Mouse (Mus musculus) forebrain, postnatal 0 days (tissue): ENCODE measurements around the gene Olfr606. TPM values are rescaled to one million over a fixed set of nuclear protein-coding genes. Genes with fewer than 3 reads are reported as not detected.

ENCODE experiments used
- ATAC-seq: fragments of 200-750 bp; cut with Nextera tagmentation; 2 replicates; pipeline ENCODE4 v1.8.0; 2017; ENCODE audit warnings: mild to moderate bottlenecking, moderate library complexity
- DNase-seq: peaks from one replicate; pipeline ENCODE4 v3.0.0-alpha.2; 2015
- H3K27ac ChIP-seq: fragments of 300-500 bp; sonication (generic); 2 replicates; pipeline ENCODE4 v1.5.1; 2014; ENCODE audit warnings: low read depth, mild to moderate bottlenecking, antibody characterized with exemption, low read length, moderate library complexity, mixed read lengths
- H3K27me3 ChIP-seq: fragments of 300-500 bp; sonication (generic); 2 replicates; pipeline ENCODE4 v1.6.1; 2014; ENCODE audit warnings: mild to moderate bottlenecking, low read length, mixed read lengths; ENCODE audit not compliant: insufficient read depth
- H3K36me3 ChIP-seq: fragments of 300-500 bp; sonication (generic); 2 replicates; pipeline ENCODE4 v1.6.1; 2014; ENCODE audit warnings: mild to moderate bottlenecking, moderate library complexity; ENCODE audit not compliant: insufficient read depth
- H3K4me1 ChIP-seq: fragments of 300-500 bp; sonication (generic); 2 replicates; pipeline ENCODE4 v1.6.1; 2014; ENCODE audit warnings: antibody characterized with exemption; ENCODE audit not compliant: insufficient read depth
- H3K4me2 ChIP-seq: fragments of 300-500 bp; sonication (generic); 2 replicates; pipeline ENCODE4 v1.6.1; 2014; ENCODE audit warnings: low read depth, mild to moderate bottlenecking, moderate library complexity
- H3K4me3 ChIP-seq: fragments of 300-500 bp; sonication (generic); 2 replicates; pipeline ENCODE4 v1.5.1; 2014; ENCODE audit warnings: low read depth, low read length, mixed read lengths
- H3K9ac ChIP-seq: fragments of 300-500 bp; sonication (generic); 2 replicates; pipeline ENCODE4 v1.6.1; 2014; ENCODE audit warnings: mild to moderate bottlenecking
- H3K9me3 ChIP-seq: fragments of 300-500 bp; sonication (generic); 2 replicates; pipeline ENCODE4 v1.6.1; 2016; ENCODE audit warnings: low read length
- CTCF ChIP-seq: sonication (generic); IDR thresholded peaks from 2 replicates; pipeline ENCODE4 v1.5.1; 2016; ENCODE audit warnings: antibody characterized with exemption, control low read depth, low read depth
- WGBS: fragments of 180-500 bp; shearing (Covaris S2); extraction: QIAGEN DNeasy Blood & Tissue Kit; methylation state at CpG from one replicate; pipeline ENCODE4 v1.1.7; 2014; 5-methylcytosine and 5-hydroxymethylcytosine counted together
- microRNA-seq, 2 experiments: library from miRNA; unstranded; fragments of <30 nt; microRNA quantifications; one replicate each; pipeline ENCODE4; 2016
- polyA plus RNA-seq: library from polyadenylated mRNA; unstranded; fragments of >200 nt; fragmentation: Nextera tagmentation; extraction: Ambion mirVana; gene quantifications from 2 replicates; pipeline ENCODE4 v1.2.1, GENCODE M21; 2015
- total RNA-seq: library from RNA; depleted of rRNA; stranded (reverse); fragments of >200 nt; gene quantifications from 2 replicates; pipeline ENCODE4 v1.2.3, GENCODE M21; 2014; rRNA removed

The Olfr606 gene
- total and polyA plus RNA-seq, 2 experiments from 2014 or later: not detected

DNA sequence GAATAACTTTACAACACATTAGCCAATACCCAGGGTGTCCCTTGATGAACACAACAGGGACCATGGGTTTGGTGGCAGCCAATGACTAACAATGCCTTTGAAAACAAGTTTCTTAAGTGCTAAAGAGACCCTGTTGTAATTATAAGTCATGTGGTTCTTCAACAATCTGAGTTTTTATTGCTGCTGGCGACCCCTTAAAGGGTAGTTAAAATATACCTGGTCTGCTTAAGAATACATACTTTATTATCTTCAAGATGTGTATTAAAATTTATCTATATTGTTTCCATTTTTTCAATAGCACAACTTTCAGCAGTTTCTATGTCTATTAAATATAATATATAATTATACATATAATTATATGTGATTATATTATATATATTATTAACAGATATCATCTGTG lies 49.1 kb downstream of the Olfr606 start, which contains the start of gene Olfr609:
Gene Olfr609 (minus strand): TSS at position 101 of the 400 bp plus-strand sequence.
- no peaks in the 10 kb centered on the region for H3K4me1 ChIP-seq
- 65% methylated on average over 1 of the region's 1 CpGs for WGBS

More for the DNA sequence above, 49.1 kb downstream of the Olfr606 start, which contains the start of gene Olfr609:
- no peak within 1 kb of the TSS for H3K9ac ChIP-seq
- no peaks in the 10 kb centered on the region for H3K36me3 ChIP-seq
- H3K27ac ChIP-seq: no peak within 1 kb of the TSS
- no peaks in the 10 kb centered on the region for H3K9me3 ChIP-seq
- DNase-seq (no peak), ATAC-seq (no peak)
- H3K4me2 ChIP-seq: no peak within 1 kb of the TSS
- TF ChIP-seq CTCF: no peak
- H3K27me3 ChIP-seq: no peaks in the 10 kb centered on the region
- H3K4me3 ChIP-seq: no peak within 1 kb of the TSS

Small RNA genes lying within 50 kb of the gene (microRNA-seq; reads per million reads assigned to microRNA genes)
- 0 reads per million in 2 experiments for gene Gm25774

Other genes with a start within 250 kb of the Olfr606 start
- not detected in 2 replicates for gene Olfr593, start 237.2 kb upstream of the Olfr606 start, total RNA-seq
- not detected in 2 replicates for gene Olfr593, start 237.2 kb upstream of the Olfr606 start, polyA plus RNA-seq
- gene Olfr594, start 232.1 kb upstream of the Olfr606 start, total RNA-seq: not detected in 2 replicates
- gene Olfr594, start 232.1 kb upstream of the Olfr606 start, polyA plus RNA-seq: not detected in 2 replicates
- gene Usp17ld, start 196.5 kb upstream of the Olfr606 start, total RNA-seq: not detected in 2 replicates
- not detected in 2 replicates for gene Usp17ld, start 196.5 kb upstream of the Olfr606 start, polyA plus RNA-seq
- not detected in 2 replicates for gene Olfr596, start 143.4 kb upstream of the Olfr606 start, total RNA-seq
- gene Olfr596, start 143.4 kb upstream of the Olfr606 start, polyA plus RNA-seq: not detected in 2 replicates
- 0.24 TPM in 1 of 2 replicates, not detected in the other for gene Olfr597, start 132.7 kb upstream of the Olfr606 start, total RNA-seq
- not detected in 2 replicates for gene Olfr597, start 132.7 kb upstream of the Olfr606 start, polyA plus RNA-seq
- gene Olfr598, start 125.5 kb upstream of the Olfr606 start, total RNA-seq: not detected in 2 replicates
- not detected in 2 replicates for gene Olfr598, start 125.5 kb upstream of the Olfr606 start, polyA plus RNA-seq
- gene Olfr599, start 113.1 kb upstream of the Olfr606 start, total RNA-seq: not detected in 2 replicates
- not detected in 2 replicates for gene Olfr599, start 113.1 kb upstream of the Olfr606 start, polyA plus RNA-seq
- gene Olfr600, start 99.4 kb upstream of the Olfr606 start, total RNA-seq: not detected in 2 replicates
- not detected in 2 replicates for gene Olfr600, start 99.4 kb upstream of the Olfr606 start, polyA plus RNA-seq
- not detected in 2 replicates for gene Olfr601, start 86.4 kb upstream of the Olfr606 start, total RNA-seq
- gene Olfr601, start 86.4 kb upstream of the Olfr606 start, polyA plus RNA-seq: not detected in 2 replicates
- not detected in 2 replicates for gene Olfr603, start 62.9 kb upstream of the Olfr606 start, total RNA-seq
- not detected in 2 replicates for gene Olfr603, start 62.9 kb upstream of the Olfr606 start, polyA plus RNA-seq
- gene Usp17lc, start 34.0 kb upstream of the Olfr606 start, total RNA-seq: not detected in 2 replicates
- gene Usp17lc, start 34.0 kb upstream of the Olfr606 start, polyA plus RNA-seq: not detected in 2 replicates
- gene Olfr605, start 3.6 kb upstream of the Olfr606 start, total RNA-seq: not detected in 2 replicates
- not detected in 2 replicates for gene Olfr605, start 3.6 kb upstream of the Olfr606 start, polyA plus RNA-seq
- gene Olfr607, start 15.1 kb downstream of the Olfr606 start, total RNA-seq: not detected in 2 replicates
- gene Olfr607, start 15.1 kb downstream of the Olfr606 start, polyA plus RNA-seq: not detected in 2 replicates
- gene Olfr608, start 20.8 kb downstream of the Olfr606 start, total RNA-seq: not detected in 2 replicates
- gene Olfr608, start 20.8 kb downstream of the Olfr606 start, polyA plus RNA-seq: not detected in 2 replicates
- not detected in 2 replicates for gene Olfr609, start 49.0 kb downstream of the Olfr606 start, total RNA-seq
- not detected in 2 replicates for gene Olfr609, start 49.0 kb downstream of the Olfr606 start, polyA plus RNA-seq
- not detected in 2 replicates for gene Olfr610, start 63.1 kb downstream of the Olfr606 start, total RNA-seq
- not detected in 2 replicates for gene Olfr610, start 63.1 kb downstream of the Olfr606 start, polyA plus RNA-seq
- gene Olfr611, start 71.8 kb downstream of the Olfr606 start, total RNA-seq: not detected in 2 replicates
- gene Olfr611, start 71.8 kb downstream of the Olfr606 start, polyA plus RNA-seq: not detected in 2 replicates
- gene Olfr612, start 93.7 kb downstream of the Olfr606 start, total RNA-seq: not detected in 2 replicates
- not detected in 2 replicates for gene Olfr612, start 93.7 kb downstream of the Olfr606 start, polyA plus RNA-seq
- not detected in 2 replicates for gene Olfr613, start 99.0 kb downstream of the Olfr606 start, total RNA-seq
- gene Olfr613, start 99.0 kb downstream of the Olfr606 start, polyA plus RNA-seq: not detected in 2 replicates
- gene Olfr615, start 107.0 kb downstream of the Olfr606 start, total RNA-seq: not detected in 2 replicates
- not detected in 2 replicates for gene Olfr615, start 107.0 kb downstream of the Olfr606 start, polyA plus RNA-seq
- not detected in 2 replicates for gene Olfr616, start 120.1 kb downstream of the Olfr606 start, total RNA-seq
- not detected in 2 replicates for gene Olfr616, start 120.1 kb downstream of the Olfr606 start, polyA plus RNA-seq
- not detected in 2 replicates for gene Olfr617, start 124.0 kb downstream of the Olfr606 start, total RNA-seq
- not detected in 2 replicates for gene Olfr617, start 124.0 kb downstream of the Olfr606 start, polyA plus RNA-seq
- not detected in 2 replicates for gene Olfr618, start 141.1 kb downstream of the Olfr606 start, total RNA-seq
- gene Olfr618, start 141.1 kb downstream of the Olfr606 start, polyA plus RNA-seq: not detected in 2 replicates
- gene Olfr619, start 151.5 kb downstream of the Olfr606 start, total RNA-seq: not detected in 2 replicates
- not detected in 2 replicates for gene Olfr619, start 151.5 kb downstream of the Olfr606 start, polyA plus RNA-seq
- gene Olfr620, start 163.5 kb downstream of the Olfr606 start, total RNA-seq: not detected in 2 replicates
- gene Olfr620, start 163.5 kb downstream of the Olfr606 start, polyA plus RNA-seq: not detected in 2 replicates
- not detected in 2 replicates for gene Olfr622, start 193.7 kb downstream of the Olfr606 start, total RNA-seq
- not detected in 2 replicates for gene Olfr622, start 193.7 kb downstream of the Olfr606 start, polyA plus RNA-seq
- gene Olfr623, start 214.7 kb downstream of the Olfr606 start, total RNA-seq: not detected in 2 replicates
- gene Olfr623, start 214.7 kb downstream of the Olfr606 start, polyA plus RNA-seq: not detected in 2 replicates
- gene Olfr624, start 222.1 kb downstream of the Olfr606 start, total RNA-seq: not detected in 2 replicates
- not detected in 2 replicates for gene Olfr624, start 222.1 kb downstream of the Olfr606 start, polyA plus RNA-seq
- not detected in 2 replicates for gene Olfr625-ps1, start 233.7 kb downstream of the Olfr606 start, total RNA-seq
- not detected in 2 replicates for gene Olfr625-ps1, start 233.7 kb downstream of the Olfr606 start, polyA plus RNA-seq